Mouse (Mus musculus) midbrain, embryonic 10.5 days (tissue): ENCODE results near the gene Wwc2. TPM values are rescaled to one million over a fixed set of nuclear protein-coding genes. Genes with fewer than 3 reads are reported as not detected.

Experiments
- DNase-seq: peaks from one replicate; pipeline ENCODE4 v3.0.0-alpha.2; 2017; ENCODE audit warnings: low spot score
- H3K27ac ChIP-seq: fragments of 300-500 bp; sonication (generic); replicated peaks from 2 replicates; pipeline ENCODE4 v1.5.1; 2016; ENCODE audit warnings: mild to moderate bottlenecking
- H3K27me3 ChIP-seq: fragments of 300-500 bp; sonication (generic); 2 replicates; pipeline ENCODE4 v1.6.1; 2016; ENCODE audit warnings: low read depth, mild to moderate bottlenecking; ENCODE audit not compliant: poor library complexity, severe bottlenecking
- H3K36me3 ChIP-seq: fragments of 300-500 bp; sonication (generic); 2 replicates; pipeline ENCODE4 v1.6.1; 2016; ENCODE audit warnings: mild to moderate bottlenecking, moderate library complexity
- H3K4me1 ChIP-seq: fragments of 300-500 bp; sonication (generic); 2 replicates; pipeline ENCODE4 v1.6.1; 2016
- H3K4me3 ChIP-seq: fragments of 300-500 bp; sonication (generic); 2 replicates; pipeline ENCODE4 v1.5.1; 2016; ENCODE audit warnings: mild to moderate bottlenecking, moderate library complexity
- H3K9me3 ChIP-seq: fragments of 300-500 bp; sonication (generic); replicated peaks from 2 replicates; pipeline ENCODE4 v1.6.1; 2016; ENCODE audit warnings: mild to moderate bottlenecking
- WGBS: fragments of 180-500 bp; shearing (Covaris S2); methylation state at CpG from one replicate; pipeline ENCODE4 v1.1.7; 2016; 5-methylcytosine and 5-hydroxymethylcytosine counted together
- polyA plus RNA-seq: library from polyadenylated mRNA; unstranded; fragments of >200 nt; fragmentation: Nextera tagmentation; extraction: Ambion mirVana; gene quantifications from 2 replicates; pipeline ENCODE4 v1.2.1, GENCODE M21; 2016

The Wwc2 gene
- polyA plus RNA-seq, 1 experiment from 2014 or later: 7.1 TPM

DNA sequence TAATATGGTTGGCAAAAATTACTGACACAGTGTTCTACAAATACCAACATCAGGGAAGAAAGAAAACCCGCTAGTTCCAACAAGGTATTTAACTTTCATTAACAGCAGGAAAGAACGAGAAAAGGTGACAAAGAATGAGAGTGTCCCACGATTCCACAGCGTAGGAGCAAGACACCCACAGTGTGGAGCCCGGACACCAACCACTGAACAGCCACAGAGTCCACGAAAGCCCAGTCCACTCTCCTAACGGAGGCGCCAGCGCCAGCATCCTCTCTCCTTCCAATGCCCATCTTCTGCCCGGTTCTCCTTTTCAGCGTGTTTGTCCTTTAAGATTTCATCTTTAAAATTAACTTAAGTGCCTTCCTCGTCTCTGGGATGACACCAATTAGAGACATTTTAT is 61.1 kb downstream of the Wwc2 start:
- Histone ChIP-seq H3K4me3 (no peak overlapping the region), H3K4me1 (peaks cover 23% of the 10 kb centered on the region), H3K27ac (no peak overlapping the region), H3K9me3 (no peaks in the 10 kb centered on the region), H3K36me3 (no peaks in the 10 kb centered on the region), H3K27me3 (no peaks in the 10 kb centered on the region)
- 96% methylated on average over 12 of the region's 12 CpGs for WGBS
- no peak for DNase-seq

DNA sequence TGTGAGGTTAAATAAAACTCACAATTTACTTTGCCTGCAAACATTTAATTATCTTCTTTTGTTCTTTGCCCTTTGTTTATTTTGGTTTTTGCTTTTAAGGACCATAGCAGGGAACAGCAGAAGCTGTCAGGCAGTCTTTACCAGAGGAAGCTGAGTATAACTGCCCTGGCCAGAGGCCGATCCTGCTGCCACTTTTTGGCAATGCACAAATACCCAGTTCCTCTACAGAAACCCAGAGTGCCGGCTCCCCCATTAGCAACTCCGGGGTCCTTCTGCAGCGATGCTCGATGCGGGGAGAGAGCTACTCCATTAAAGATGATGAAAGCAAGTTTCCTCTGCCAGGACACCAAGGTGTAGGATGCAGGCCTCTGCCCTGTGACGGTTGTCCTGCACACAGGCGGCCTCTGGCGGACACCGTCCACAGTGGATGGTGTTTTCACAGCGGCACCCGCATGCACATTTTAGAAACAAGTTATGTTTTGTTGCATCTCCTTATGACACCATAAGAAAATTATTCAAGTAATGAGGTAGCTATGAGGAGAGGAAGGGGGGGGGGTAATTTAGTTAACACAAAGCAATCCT is 62.0 kb downstream of the Wwc2 start:
- no peak overlapping the region for H3K4me3 ChIP-seq
- peaks cover 17% of the 10 kb centered on the region for H3K4me1 ChIP-seq
- H3K9me3 ChIP-seq: no peaks in the 10 kb centered on the region
- H3K36me3 ChIP-seq: no peaks in the 10 kb centered on the region
- WGBS: 91% methylated on average over 12 of the region's 12 CpGs
- H3K27me3 ChIP-seq: no peaks in the 10 kb centered on the region
- no peak overlapping the region for H3K27ac ChIP-seq
- no peak for DNase-seq

DNA sequence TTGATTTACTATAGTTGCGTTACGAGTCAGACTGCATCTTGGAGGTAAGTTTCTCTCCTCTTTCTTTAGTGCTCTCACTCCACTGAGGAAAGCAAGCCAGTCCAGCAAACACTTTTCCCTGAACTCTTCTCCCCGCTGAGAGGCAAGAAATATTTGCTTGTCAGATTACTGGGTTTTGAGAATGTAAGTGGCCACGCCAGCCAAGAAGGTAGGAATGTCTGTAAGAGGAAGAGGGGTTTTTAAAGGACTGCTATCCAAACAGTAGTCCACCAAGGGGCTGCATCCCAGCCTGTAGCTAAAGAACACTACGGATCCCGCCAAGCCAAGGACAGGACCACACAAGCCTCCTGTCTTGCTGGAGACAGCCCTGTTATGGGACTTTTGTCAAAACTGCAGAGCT is 65.8 kb downstream of the Wwc2 start:
- no peak for DNase-seq
- Histone ChIP-seq H3K9me3 (0 out of 2 replicates have a peak, but pooled peaks cover 5% of the 10 kb centered on the region), H3K4me1 (no peaks in the 10 kb centered on the region), H3K36me3 (peaks cover 8% of the 10 kb centered on the region; the same call in 1 of the 2 replicates), H3K27me3 (no peaks in the 10 kb centered on the region), H3K4me3 (no peak overlapping the region), H3K27ac (no peak overlapping the region)
- 81% methylated on average over 6 of the region's 6 CpGs for WGBS

DNA sequence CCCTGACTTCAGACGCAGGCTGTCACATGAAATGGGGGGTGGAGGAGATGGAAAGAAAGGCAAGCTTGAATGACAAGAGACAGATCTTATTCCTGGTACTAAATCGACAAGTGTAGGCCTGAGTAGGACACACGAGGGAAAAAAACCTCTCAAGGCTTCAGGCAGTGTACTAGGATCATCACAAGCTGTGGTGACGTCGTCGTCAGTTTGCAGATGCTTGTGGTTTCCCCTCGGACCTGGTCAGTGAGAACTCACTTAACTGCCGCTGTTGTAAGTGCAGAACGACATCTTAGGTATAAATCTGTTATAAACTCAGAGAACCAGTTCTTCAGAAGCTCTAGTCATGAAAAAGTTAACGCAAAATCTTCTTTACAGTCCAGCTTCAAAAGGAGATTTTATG is 67.9 kb downstream of the Wwc2 start:
- Histone ChIP-seq H3K9me3 (0 out of 2 replicates have a peak, but pooled peaks cover 5% of the 10 kb centered on the region), H3K27me3 (no peaks in the 10 kb centered on the region), H3K4me3 (no peak overlapping the region), H3K4me1 (no peaks in the 10 kb centered on the region), H3K27ac (no peak overlapping the region), H3K36me3 (peaks cover 17% of the 10 kb centered on the region; the same call in 1 of the 2 replicates)
- DNase-seq: no peak
- WGBS: 88% methylated on average over 10 of the region's 10 CpGs

DNA sequence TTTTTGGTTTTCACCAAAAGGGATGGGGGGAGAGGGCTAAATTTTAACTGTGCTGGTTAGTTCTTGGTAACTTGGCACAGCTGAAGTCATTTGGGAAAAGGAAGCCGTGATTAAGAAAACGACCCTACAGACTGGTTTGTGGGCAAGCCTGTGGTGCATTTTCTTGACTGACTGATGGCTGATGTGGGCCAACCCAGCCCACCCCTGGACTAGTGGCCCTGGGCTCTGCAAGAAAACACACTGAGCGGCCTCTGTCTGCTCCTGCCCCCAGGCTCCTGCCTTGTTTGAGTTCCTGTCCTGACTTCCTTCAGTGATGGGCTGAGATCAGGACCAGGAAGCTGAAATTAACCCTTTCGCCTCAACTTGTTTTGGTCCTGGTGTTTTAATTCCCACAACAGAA is 68.7 kb downstream of the Wwc2 start:
- Histone ChIP-seq H3K27me3 (no peaks in the 10 kb centered on the region), H3K36me3 (peaks cover 17% of the 10 kb centered on the region; the same call in 1 of the 2 replicates), H3K4me1 (no peaks in the 10 kb centered on the region), H3K9me3 (0 out of 2 replicates have a peak, but pooled peaks cover 5% of the 10 kb centered on the region), H3K4me3 (no peak overlapping the region), H3K27ac (no peak overlapping the region)
- 81% methylated on average over 4 of the region's 4 CpGs for WGBS
- no peak for DNase-seq

DNA sequence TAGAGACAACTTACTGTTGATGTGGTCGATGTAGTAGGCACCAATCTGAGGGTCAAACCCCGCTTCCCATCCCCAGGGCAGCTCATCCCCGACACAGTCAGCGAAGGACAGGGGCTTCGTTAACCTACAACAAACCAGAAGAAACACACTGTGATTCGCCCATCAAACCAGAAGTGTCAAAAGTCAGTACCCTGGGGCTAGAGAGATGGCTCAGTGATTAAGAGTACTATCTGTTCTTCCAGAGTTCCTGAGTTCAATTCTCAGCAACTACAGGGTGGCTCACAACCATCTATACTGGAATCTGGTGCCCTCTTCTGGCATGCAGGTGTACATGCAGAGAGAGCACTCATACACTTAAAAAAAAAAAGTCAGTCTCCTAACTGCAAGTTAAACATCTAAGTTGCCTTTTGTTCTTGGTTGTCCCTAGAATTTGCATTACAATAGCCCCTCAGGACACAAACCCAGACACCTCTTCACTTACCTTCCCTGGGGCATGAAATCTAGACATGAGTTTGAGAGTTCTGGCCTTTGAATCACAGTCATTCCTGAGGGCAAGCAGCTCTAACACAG is 70.1 kb downstream of the Wwc2 start:
- peaks cover 17% of the 10 kb centered on the region; the same call in 1 of the 2 replicates for H3K36me3 ChIP-seq
- no peaks in the 10 kb centered on the region for H3K4me1 ChIP-seq
- 97% methylated on average over 6 of the region's 6 CpGs for WGBS
- no peaks in the 10 kb centered on the region for H3K27me3 ChIP-seq
- no peak overlapping the region for H3K4me3 ChIP-seq
- H3K27ac ChIP-seq: no peak overlapping the region
- no peak for DNase-seq
- H3K9me3 ChIP-seq: 0 out of 2 replicates have a peak, but pooled peaks cover 5% of the 10 kb centered on the region

DNA sequence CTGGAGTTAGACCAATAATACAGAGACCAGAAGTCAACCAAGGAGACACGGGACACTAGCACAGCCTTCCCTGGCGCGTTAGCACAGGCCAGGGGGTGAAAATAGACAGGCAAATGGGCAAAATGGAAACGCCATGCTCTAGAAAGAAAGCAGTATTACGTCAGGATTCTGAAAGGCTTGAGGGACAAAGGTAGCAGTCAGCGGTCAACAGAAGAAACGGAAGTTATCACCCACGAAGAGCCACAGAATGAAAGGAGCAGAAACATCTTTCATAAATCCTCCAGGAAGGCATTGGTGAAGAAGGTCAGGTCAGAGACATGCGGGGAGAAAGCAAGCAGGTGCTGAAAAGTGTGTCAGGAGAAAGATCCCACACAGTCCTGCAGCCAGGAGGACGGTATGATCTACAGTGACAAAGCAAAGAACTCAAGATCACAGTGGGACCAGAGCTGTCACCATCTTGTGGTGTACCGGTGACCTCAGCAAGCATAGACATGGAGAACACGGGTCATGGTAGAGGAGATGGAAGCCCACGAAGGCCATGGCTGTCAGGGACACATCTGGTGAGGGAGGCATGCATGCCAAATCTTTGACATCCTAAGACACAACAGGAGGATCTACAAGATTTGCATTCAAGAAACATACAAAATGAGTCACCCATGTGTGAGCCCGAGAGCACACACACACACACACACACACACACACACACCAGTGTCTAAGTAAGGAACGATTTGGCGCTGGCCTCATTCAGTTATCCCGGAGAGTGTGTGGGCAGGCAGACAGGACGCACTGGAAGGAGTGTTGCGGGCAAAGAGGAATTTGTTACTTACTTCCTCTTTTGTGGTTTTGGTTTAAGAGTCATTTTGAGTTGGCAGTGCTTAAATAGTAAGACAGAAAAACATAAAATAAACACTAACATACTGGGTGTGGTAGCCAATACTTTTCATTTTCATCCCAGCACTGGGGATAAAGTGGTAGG is 73.4 kb downstream of the Wwc2 start:
- Histone ChIP-seq H3K27ac (no peak overlapping the region), H3K4me3 (no peak overlapping the region), H3K9me3 (0 out of 2 replicates have a peak, but pooled peaks cover 5% of the 10 kb centered on the region), H3K36me3 (peaks cover 17% of the 10 kb centered on the region; the same call in 1 of the 2 replicates), H3K4me1 (no peaks in the 10 kb centered on the region), H3K27me3 (no peaks in the 10 kb centered on the region)
- DNase-seq: no peak
- 88% methylated on average over 19 of the region's 19 CpGs for WGBS

DNA sequence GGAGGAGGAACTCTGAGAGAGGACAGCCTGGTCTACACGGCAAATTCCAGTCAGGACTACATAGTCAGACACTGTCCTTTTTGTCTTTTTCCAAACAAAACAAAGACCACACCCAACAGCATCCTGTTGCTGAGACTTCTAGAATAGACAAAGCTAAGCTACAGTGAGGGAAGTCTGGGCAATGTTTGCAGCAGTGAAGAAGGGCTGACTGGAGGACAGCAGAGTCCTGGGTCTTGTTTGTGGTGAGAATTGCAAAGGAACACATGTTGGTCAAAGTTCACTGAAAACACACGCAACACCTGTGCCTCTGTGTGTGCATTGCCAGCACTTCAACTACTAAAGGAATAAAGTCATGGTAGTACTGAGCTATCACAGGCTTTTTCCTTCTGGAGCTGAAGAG is 75.2 kb downstream of the Wwc2 start:
- 91% methylated on average over 2 of the region's 2 CpGs for WGBS
- peaks cover 15% of the 10 kb centered on the region; the same call in 1 of the 2 replicates for H3K36me3 ChIP-seq
- no peak overlapping the region for H3K27ac ChIP-seq
- DNase-seq: no peak
- H3K4me3 ChIP-seq: no peak overlapping the region
- H3K27me3 ChIP-seq: no peaks in the 10 kb centered on the region
- H3K9me3 ChIP-seq: 0 out of 2 replicates have a peak, but pooled peaks cover 3% of the 10 kb centered on the region
- H3K4me1 ChIP-seq: no peaks in the 10 kb centered on the region

DNA sequence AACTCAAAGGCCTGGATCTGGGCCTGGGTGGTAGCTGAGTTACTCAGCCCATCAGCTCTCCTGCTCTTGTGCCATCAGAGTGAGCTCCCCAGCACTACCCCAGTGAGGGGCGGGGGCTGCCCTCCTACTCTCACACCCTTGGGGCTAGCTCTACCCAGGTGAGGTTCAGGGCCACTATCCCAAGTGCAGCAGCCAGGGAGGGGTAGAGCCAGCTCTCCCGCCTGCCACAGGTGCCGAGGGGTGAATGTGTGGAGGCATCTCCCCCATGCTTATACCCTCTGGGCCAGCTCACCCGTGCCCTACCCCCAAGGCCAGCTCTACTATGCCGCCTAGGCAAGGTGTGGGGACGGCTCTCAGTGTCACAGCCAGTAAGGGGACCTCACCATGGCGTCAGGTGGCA is 75.8 kb downstream of the Wwc2 start:
- no peak overlapping the region for H3K27ac ChIP-seq
- peaks cover under 1% of the 10 kb centered on the region; the same call in 1 of the 2 replicates for H3K9me3 ChIP-seq
- peaks cover 10% of the 10 kb centered on the region; the same call in 1 of the 2 replicates for H3K36me3 ChIP-seq
- H3K27me3 ChIP-seq: no peaks in the 10 kb centered on the region
- 91% methylated on average over 7 of the region's 7 CpGs for WGBS
- no peak for DNase-seq
- H3K4me3 ChIP-seq: no peak overlapping the region
- no peaks in the 10 kb centered on the region for H3K4me1 ChIP-seq

DNA sequence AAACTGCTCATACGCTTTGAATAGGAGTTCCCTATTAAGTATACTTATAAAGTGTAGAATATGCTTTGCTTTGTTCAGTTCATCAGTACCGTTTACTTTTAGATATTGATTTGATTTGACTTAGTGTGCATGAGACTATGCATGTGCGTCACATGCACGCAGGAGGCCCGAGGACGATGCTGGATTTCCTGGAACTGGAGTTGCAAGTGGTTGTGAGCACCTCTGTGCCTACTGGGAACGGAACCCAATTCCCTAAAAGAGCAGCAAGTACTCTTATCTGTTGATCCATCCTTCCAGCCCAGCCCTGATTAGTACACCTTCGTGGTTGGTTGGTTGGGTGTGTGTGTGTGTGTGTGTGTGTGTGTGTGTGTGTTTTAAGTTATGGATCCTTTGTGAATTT is 76.6 kb downstream of the Wwc2 start:
- 94% methylated on average over 8 of the region's 8 CpGs for WGBS
- Histone ChIP-seq H3K27ac (no peak overlapping the region), H3K36me3 (0 out of 2 replicates have a peak, but pooled peaks cover 7% of the 10 kb centered on the region), H3K9me3 (peaks cover 6% of the 10 kb centered on the region; the same call in 1 of the 2 replicates), H3K27me3 (no peaks in the 10 kb centered on the region), H3K4me1 (no peaks in the 10 kb centered on the region), H3K4me3 (no peak overlapping the region)
- DNase-seq: no peak

DNA sequence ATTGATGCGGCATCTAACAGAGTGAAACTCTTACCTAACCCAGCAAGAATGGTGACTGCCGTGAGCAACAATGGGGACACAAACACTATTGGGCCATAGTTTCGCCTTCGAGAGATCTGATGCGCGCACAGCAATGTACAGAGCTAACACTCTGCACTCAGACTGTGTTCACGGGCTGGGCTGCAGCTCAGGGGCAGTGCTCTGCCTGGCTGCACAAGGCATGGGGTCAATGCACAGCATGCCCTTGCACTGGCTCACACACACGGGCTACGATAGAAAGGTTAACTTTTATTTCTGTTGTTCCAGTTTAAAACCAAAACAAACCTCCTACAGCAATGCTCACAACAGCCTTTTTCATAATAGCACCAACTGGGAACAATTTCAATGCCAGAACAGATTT is 77.1 kb downstream of the Wwc2 start:
- 78% methylated on average over 9 of the region's 9 CpGs for WGBS
- H3K27me3 ChIP-seq: no peaks in the 10 kb centered on the region
- 0 out of 2 replicates have a peak, but pooled peaks cover 2% of the 10 kb centered on the region for H3K36me3 ChIP-seq
- DNase-seq: no peak
- no peak overlapping the region for H3K27ac ChIP-seq
- no peak overlapping the region for H3K4me3 ChIP-seq
- H3K9me3 ChIP-seq: peaks cover 6% of the 10 kb centered on the region; the same call in 1 of the 2 replicates
- no peaks in the 10 kb centered on the region for H3K4me1 ChIP-seq

DNA sequence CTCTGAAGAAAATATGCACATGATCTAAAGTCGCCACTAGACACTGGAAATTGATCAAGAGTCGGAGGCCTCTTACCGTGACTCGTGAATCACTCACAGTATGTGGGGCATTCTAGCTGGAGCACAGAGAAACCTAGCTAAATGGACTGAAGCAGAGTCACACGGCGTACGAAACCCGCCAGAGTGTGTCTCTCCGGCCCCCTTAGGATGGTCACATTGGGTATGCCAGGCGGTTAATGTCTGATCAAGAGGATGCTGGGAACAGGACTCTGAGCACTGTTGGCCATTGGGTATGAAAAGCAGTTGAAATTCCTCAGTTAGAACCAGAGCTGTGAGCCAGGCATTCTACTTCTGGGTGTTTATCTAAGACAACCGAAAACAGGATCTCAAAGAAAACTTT is 81.0 kb downstream of the Wwc2 start:
- H3K36me3 ChIP-seq: no peaks in the 10 kb centered on the region
- no peaks in the 10 kb centered on the region for H3K4me1 ChIP-seq
- H3K4me3 ChIP-seq: no peak overlapping the region
- H3K9me3 ChIP-seq: peaks cover 6% of the 10 kb centered on the region; the same call in 1 of the 2 replicates
- H3K27ac ChIP-seq: no peak overlapping the region
- no peak for DNase-seq
- 97% methylated on average over 11 of the region's 11 CpGs for WGBS
- no peaks in the 10 kb centered on the region for H3K27me3 ChIP-seq
